Mouse (Mus musculus) bone marrow, adult 2 months (tissue): ENCODE results near the gene Got2. TPM values are rescaled to one million over a fixed set of nuclear protein-coding genes. Genes with fewer than 3 reads are reported as not detected.
"Not testable (repeated sequence)": the region's sequence is repeated elsewhere in the genome, so short reads cannot be mapped to it uniquely, and the experiment has no call there.

Experiments
- H3K27ac ChIP-seq: fragments of 200-500 bp; 2 replicates; pipeline ENCODE4 v1.5.1; 2012; ENCODE audit warnings: low read depth, mild to moderate bottlenecking, control low read depth, inconsistent platforms, low read length; ENCODE audit not compliant: control insufficient read depth, poor library complexity, insufficient read depth
- H3K4me1 ChIP-seq: fragments of 200-500 bp; 2 replicates; pipeline ENCODE4 v1.6.1; 2011; ENCODE audit warnings: low read length; ENCODE audit not compliant: control insufficient read depth, insufficient read depth
- H3K4me3 ChIP-seq: fragments of 200-500 bp; replicated peaks from 2 replicates; pipeline ENCODE3; 2011; ENCODE audit warnings: mild to moderate bottlenecking, low read depth, low read length, control low read depth; ENCODE audit not compliant: control insufficient read depth
- CTCF ChIP-seq: fragments of 200-500 bp; IDR thresholded peaks from 2 replicates; pipeline ENCODE4 v1.5.1; 2011; ENCODE audit warnings: low read length, control low read depth; ENCODE audit not compliant: control insufficient read depth, insufficient read depth
- POLR2A ChIP-seq: fragments of 200-500 bp; IDR thresholded peaks from 2 replicates; pipeline ENCODE4 v1.6.1; 2011; ENCODE audit warnings: low read depth, mild to moderate bottlenecking, control low read depth, low read length, borderline replicate concordance; ENCODE audit not compliant: control insufficient read depth
- WGBS: fragments of 180-500 bp; shearing (Covaris S2); methylation state at CpG from one replicate; pipeline ENCODE4 v1.1.7; 2018; 5-methylcytosine and 5-hydroxymethylcytosine counted together
- polyA plus RNA-seq: library from polyadenylated mRNA; stranded (reverse); fragments of >200 nt; gene quantifications from 2 replicates; pipeline ENCODE4 v1.2.4, GENCODE M21; 2011; ENCODE audit warnings: low replicate concordance; ENCODE audit not compliant: missing spikeins, insufficient read depth, insufficient read length

Gene Got2
- polyA plus RNA-seq, 1 experiment = 43.1 TPM

- Histone ChIP-seq H3K4me1 (no peaks in the 10 kb centered on the region), H3K27ac (no peak overlapping the region), H3K4me3 (no peak overlapping the region)
- WGBS = 93% methylated on average over 4 of the region's 4 CpGs
- TF ChIP-seq CTCF (no peak), POLR2A (no peak)
Measured at GRCm38 (mm10) chr8:95839289-95839688, 49.1 kb downstream of the Got2 start.

- H3K4me3 ChIP-seq = no peak overlapping the region
- H3K27ac ChIP-seq = no peak overlapping the region
- WGBS = 84% methylated on average over 10 of the region's 10 CpGs
- no peaks in the 10 kb centered on the region; the same call in 1 of the 2 replicates for H3K4me1 ChIP-seq
- TF ChIP-seq CTCF = no peak
- no peak for TF ChIP-seq POLR2A
Measured at GRCm38 (mm10) chr8:95837266-95837665, 51.1 kb downstream of the Got2 start.

GRCm38 (mm10) chr8:95835891-95836290 is 52.5 kb downstream of the Got2 start:
- no peak for TF ChIP-seq POLR2A
- no peak overlapping the region for H3K4me3 ChIP-seq
- H3K27ac ChIP-seq = no peak overlapping the region
- H3K4me1 ChIP-seq = no peaks in the 10 kb centered on the region; the same call in 1 of the 2 replicates
- WGBS = 75% methylated on average over 4 of the region's 4 CpGs

GRCm38 (mm10) chr8:95833435-95833984 is 54.8 kb downstream of the Got2 start:
- no peak overlapping the region for H3K27ac ChIP-seq
- no peaks in the 10 kb centered on the region; the same call in 1 of the 2 replicates for H3K4me1 ChIP-seq
- TF ChIP-seq CTCF (no peak), POLR2A (no peak)
- 8% methylated on average over 16 of the region's 16 CpGs for WGBS
- peak overlapping the region; percentile 21 for H3K4me3 ChIP-seq

- no peak overlapping the region for H3K4me3 ChIP-seq
- H3K27ac ChIP-seq = no peak overlapping the region
- peak; percentile 67 for TF ChIP-seq CTCF
- no peak for TF ChIP-seq POLR2A
- no peaks in the 10 kb centered on the region; the same call in 1 of the 2 replicates for H3K4me1 ChIP-seq
- 18% methylated on average over 16 of the region's 16 CpGs for WGBS
Measured at GRCm38 (mm10) chr8:95832603-95833434, 55.5 kb downstream of the Got2 start.

GRCm38 (mm10) chr8:95830144-95830543 is 58.2 kb downstream of the Got2 start:
- no peak overlapping the region for H3K4me3 ChIP-seq
- no peaks in the 10 kb centered on the region; the same call in 1 of the 2 replicates for H3K4me1 ChIP-seq
- no peak overlapping the region for H3K27ac ChIP-seq
- no peak for TF ChIP-seq POLR2A
- TF ChIP-seq CTCF = no peak
- 75% methylated on average over 3 of the region's 3 CpGs for WGBS

- not testable (repeated sequence) for H3K4me1 ChIP-seq, H3K4me3 ChIP-seq, H3K27ac ChIP-seq
- WGBS = 87% methylated on average over 25 of the region's 25 CpGs
Measured at GRCm38 (mm10) chr8:95825162-95825561, 63.2 kb downstream of the Got2 start, which contains the start of gene Sap18b. Gene Sap18b (plus strand): TSS chr8:95825346.

- no peak for TF ChIP-seq POLR2A
- TF ChIP-seq CTCF = no peak
- no peak overlapping the region for H3K27ac ChIP-seq
- H3K4me1 ChIP-seq = no peaks in the 10 kb centered on the region
- 68% methylated on average over 3 of the region's 3 CpGs for WGBS
- no peak overlapping the region for H3K4me3 ChIP-seq
Measured at GRCm38 (mm10) chr8:95822699-95823098, 65.6 kb downstream of the Got2 start.
